Mouse (Mus musculus): ENCODE data around the gene Plcb1. TPM values are rescaled to one million over a fixed set of nuclear protein-coding genes. Genes with fewer than 3 reads are reported as not detected.
A peak's percentile ranks its signal among the peaks of the same experiment; 100 is the strongest.

Plcb1 gene
- 2.8 and 4.2 TPM in 2 replicates for polyA plus RNA-seq (2012; rRNA removed)

GRCm38 (mm10) chr2:134785970-134786855 lies at the start of gene Plcb1:
Gene Plcb1, plus strand, starts transcription at chr2:134786067.
- peak; percentile 67 for DNase-seq (ENCODE audit: low spot score)

- DNase-seq (ENCODE audit: low spot score), result no peak
These were observed 30.3 kb upstream of the Plcb1 start for GRCm38 (mm10) chr2:134755537-134755936.

GRCm38 (mm10) chr2:134756086-134756485 lies 29.8 kb upstream of the Plcb1 start:
- DNase-seq (ENCODE audit: low spot score), result no peak

GRCm38 (mm10) chr2:134761029-134761428 lies 24.8 kb upstream of the Plcb1 start:
- no peak for DNase-seq (ENCODE audit: low spot score)

GRCm38 (mm10) chr2:134763406-134763990 lies 22.4 kb upstream of the Plcb1 start:
- DNase-seq (ENCODE audit: low spot score), result no peak

GRCm38 (mm10) chr2:134764506-134764905 lies 21.4 kb upstream of the Plcb1 start:
- DNase-seq (ENCODE audit: low spot score), result no peak

GRCm38 (mm10) chr2:134779826-134780225 lies 6.0 kb upstream of the Plcb1 start:
- no peak for DNase-seq (ENCODE audit: low spot score)

- no peak for DNase-seq (ENCODE audit: low spot score)
These were observed 5.6 kb upstream of the Plcb1 start for GRCm38 (mm10) chr2:134780316-134780715.

- no peak for DNase-seq (ENCODE audit: low spot score)
These were observed 986 bp downstream of the Plcb1 start for GRCm38 (mm10) chr2:134786856-134787250.

GRCm38 (mm10) chr2:134787336-134788095 lies 1.6 kb downstream of the Plcb1 start:
- DNase-seq (ENCODE audit: low spot score), result no peak

- no peak for DNase-seq (ENCODE audit: low spot score)
These were observed 7.1 kb downstream of the Plcb1 start for GRCm38 (mm10) chr2:134792926-134793325.

- no peak for DNase-seq (ENCODE audit: low spot score)
These were observed 14.4 kb downstream of the Plcb1 start for GRCm38 (mm10) chr2:134800226-134800625.

- DNase-seq (ENCODE audit: low spot score), result no peak
These were observed 30.5 kb downstream of the Plcb1 start for GRCm38 (mm10) chr2:134816383-134816782.

GRCm38 (mm10) chr2:134817058-134817840 lies 31.4 kb downstream of the Plcb1 start:
- no peak for DNase-seq (ENCODE audit: low spot score)

GRCm38 (mm10) chr2:134821176-134821575 lies 35.3 kb downstream of the Plcb1 start:
- DNase-seq (ENCODE audit: low spot score), result no peak

GRCm38 (mm10) chr2:134825645-134826044 lies 39.8 kb downstream of the Plcb1 start:
- DNase-seq (ENCODE audit: low spot score), result no peak

GRCm38 (mm10) chr2:134826111-134827005 lies 40.5 kb downstream of the Plcb1 start:
- no peak for DNase-seq (ENCODE audit: low spot score)

GRCm38 (mm10) chr2:134827778-134828487 lies 42.1 kb downstream of the Plcb1 start:
- DNase-seq (ENCODE audit: low spot score), result no peak

GRCm38 (mm10) chr2:134831861-134832260 lies 46.0 kb downstream of the Plcb1 start:
- DNase-seq (ENCODE audit: low spot score), result no peak

- DNase-seq (ENCODE audit: low spot score), result no peak
These were observed 50.2 kb downstream of the Plcb1 start for GRCm38 (mm10) chr2:134836097-134836496.
